Mouse (Mus musculus): ENCODE measurements at regions not wholly inside any gene's neighbourhood (a gene's known extent, or its start where the extent isn't known, plus 50 kb on each side); places are given as distances from the start of the nearest gene placed in this dataset.

DNA sequence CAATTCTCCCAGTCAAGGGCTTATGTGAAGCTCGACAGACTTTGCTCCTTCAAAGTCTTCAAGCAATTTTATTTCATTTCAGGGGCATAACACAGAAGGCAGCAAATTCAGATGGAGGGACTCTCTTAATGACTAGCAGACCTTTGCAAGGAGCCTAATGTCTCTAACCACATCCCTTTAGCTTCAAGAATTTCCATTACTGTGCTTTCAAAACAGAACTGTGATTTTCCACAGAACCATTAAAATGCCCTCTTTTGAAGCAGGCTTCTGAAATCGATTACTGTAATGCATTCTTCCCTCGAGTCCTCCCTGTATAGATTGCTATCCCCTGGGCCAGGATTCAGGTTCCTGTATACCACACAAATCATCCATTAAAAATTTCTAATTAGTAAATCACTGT, 80.9 kb upstream of the Tac1 start:
- DNase-seq (ENCODE audit: low read depth): no peak

DNA sequence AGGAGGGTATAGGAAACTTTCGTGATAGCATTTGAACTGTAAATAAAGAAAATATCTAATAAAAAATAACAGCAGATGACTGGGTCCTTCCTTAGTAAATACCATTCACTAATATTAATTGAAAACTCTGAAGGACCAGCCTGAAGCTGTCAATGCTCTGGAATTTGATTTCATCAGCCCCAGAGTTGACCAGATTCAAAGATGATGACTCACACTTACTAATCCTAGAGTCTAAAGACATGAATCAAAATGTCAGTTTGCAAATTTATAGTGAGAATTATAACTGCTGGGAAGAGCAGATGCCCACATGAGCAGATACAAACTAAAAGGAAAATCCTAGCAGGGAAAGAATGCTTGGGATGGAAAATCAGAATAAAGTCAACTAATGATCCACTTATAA, 77.8 kb upstream of the Tac1 start:
- DNase-seq (ENCODE audit: low read depth): no peak

DNA sequence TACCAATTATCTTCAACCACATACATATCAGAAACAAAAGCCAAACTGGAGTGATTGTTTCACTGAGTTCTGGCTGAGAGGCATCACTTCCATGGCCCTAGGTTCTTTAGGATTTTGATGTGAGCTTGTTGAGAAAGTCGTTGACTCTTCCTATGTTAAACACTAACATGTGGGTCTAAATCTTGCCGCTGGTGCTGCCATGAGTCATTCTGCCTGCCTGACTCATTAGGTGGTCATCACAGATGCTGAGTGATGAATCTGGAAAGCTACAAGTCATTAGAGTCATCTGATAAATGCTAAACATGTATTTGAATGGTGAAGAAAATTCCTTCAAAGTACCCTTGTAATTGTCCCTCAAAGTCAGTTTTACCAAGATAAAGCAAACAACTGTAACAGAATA, 60.4 kb upstream of the Tac1 start:
- no peak for DNase-seq (ENCODE audit: low read depth)

DNA sequence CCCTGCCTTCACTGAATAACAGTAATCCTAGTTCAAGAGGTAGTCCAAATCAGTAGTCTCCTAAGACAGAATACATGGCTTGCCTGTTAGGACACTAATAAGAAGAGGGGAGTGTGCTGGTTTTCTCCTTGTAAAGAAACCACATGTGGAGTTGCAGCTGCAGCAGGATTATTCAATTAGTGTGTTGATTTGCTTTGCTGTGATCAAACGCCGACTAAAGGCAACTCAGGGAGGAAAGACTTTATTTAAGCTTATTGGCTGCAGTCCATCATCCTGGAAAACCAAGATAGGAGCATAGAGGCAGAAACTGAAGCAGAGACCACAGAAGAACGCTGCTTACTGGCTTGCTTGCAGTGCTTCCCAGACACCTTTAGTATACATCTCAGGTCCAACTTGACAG, 57.9 kb upstream of the Tac1 start:
- DNase-seq (ENCODE audit: low read depth): no peak
